Mouse (Mus musculus) liver (tissue): ENCODE results near the gene Pcnx2.
A peak's percentile ranks its signal among the peaks of the same experiment; 100 is the strongest.

ENCODE experiments used
- DNase-seq: peaks from one replicate; pipeline ENCODE4 v3.0.0-alpha.2; 2020; ENCODE audit warnings: mixed read lengths

Gene Pcnx2

GRCm38 (mm10) chr8:125750846-125751245 lies 147.3 kb downstream of the Pcnx2 start:
- no peak for DNase-seq

DNA sequence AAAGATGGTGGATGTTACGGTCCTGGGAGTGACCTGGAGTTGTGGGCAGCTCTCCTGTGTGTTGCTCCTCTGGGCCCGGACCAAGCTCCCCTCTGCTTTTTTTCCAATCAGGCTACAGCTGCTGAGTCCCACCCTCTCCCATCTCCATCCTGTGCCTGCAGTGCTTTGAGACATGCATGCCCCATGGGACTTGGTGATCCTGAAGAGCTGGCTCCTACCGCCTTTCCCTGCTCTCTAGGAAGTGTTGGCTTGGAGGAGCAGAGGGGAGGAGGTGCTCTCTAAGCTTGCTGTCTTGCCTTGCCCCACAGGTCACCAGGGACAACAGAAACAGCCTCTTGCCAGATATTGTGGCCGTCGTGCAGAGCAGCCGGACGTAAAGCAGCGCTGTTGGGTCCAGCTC lies 150.7 kb downstream of the Pcnx2 start:
- no peak for DNase-seq

DNA sequence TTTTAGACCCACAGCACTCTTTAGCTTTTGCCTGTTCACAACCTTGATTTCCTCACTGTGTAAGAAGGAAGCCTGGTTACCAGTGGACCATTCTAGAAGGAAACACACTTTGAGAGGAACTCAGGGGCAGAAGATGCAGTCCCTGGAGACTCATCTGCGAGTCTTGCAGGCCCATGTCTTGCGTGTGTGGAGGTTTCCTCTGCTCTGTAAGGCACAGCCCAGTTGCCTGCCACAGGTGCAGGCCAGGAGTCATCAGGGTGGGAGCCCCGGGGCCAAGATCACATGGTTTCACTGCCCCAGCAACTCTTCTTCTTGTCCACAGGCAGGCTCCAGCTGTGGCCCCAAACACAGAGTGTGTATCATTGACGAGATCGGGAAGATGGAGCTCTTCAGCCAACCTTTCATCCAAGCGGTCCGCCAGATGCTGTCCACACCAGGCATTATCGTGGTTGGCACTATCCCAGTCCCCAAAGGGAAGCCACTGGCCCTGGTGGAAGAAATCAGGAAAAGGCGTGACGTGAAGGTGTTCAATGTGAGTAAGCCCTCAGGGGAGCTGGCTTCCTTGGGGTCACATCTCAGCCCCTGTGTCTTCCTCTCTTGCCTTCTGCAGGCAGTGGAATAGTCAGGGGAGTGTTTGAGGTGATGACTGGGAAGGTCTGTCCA lies 153.1 kb downstream of the Pcnx2 start:
- no peak for DNase-seq

DNA sequence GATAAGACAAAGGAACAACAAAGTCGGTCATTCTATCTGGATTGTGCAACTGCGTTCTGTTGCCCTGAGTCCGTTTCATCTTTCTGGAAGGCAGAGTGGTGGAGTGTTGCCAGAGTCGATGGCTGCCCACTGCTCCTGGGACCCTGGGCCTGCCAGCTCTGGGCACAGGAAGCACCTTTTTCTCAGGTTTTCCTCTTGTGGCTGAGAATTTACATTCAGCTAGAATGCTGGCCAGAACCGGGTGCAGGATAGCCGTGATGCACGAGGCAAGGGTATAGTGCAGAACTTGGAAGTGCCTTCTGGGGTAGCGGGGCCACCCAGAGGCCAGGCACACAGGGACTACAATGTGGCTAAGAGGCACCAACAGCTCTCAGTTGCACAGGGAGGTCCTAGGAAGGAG lies 155.7 kb downstream of the Pcnx2 start:
- DNase-seq: no peak

DNA sequence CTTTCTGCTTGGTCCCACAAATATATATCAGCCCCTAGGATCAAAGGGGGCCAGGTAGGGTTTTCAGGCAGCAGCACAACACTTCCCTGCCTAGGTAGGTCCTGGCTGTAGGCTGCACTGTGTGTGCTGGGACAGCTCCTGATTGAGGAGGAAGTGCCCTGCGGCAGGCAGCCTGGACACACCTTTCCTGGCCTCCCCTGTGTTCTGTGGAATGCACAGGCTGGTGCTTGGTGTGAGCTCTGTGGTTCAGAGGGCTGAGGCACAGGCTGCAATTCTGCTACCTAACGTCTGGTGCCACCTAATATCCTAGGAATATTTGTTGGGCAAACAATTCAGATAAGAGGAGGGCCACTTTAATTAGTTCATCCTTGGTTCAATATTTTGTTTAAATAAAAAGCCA lies 156.3 kb downstream of the Pcnx2 start:
- no peak for DNase-seq

GRCm38 (mm10) chr8:125741377-125741776 lies 156.7 kb downstream of the Pcnx2 start:
- DNase-seq: no peak

DNA sequence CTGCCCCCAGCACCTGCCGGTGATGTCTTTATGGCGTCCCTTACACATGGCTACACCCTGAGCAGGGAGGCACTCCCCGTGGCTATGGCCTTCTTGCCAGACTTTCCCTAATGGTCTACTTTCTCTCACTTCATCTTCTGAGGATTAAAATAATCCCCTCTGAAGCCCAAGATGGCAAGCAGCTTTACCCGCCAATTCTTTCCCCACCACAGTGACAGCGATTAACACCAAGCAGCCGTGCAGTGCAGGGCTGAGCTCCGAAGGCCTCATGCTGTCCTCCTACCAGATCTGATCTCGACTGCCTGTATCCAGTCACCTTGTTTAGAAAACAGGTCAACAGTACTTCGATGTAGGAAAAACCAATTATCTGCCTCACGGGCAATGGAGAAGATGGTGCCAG lies 157.5 kb downstream of the Pcnx2 start:
- DNase-seq: no peak

DNA sequence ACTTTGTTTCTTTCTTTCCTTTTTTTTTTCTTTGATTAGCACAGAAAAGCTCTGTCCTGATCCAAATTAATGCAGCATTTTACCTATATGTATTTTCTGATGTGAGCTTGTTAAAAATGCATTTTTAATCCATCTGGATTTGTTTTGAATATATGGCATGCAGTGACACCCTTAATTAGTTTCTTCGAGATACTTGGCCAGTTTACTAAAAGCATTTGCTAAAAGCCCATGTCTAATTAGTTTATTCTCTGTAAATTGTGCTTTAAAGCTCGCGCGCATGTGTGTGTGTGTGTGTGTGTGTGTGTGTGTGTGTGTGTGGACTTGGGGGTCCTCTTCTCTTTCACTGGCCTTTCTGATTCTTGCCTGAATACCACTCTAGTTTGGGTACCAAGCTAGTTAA lies 159.2 kb downstream of the Pcnx2 start:
- DNase-seq: no peak

DNA sequence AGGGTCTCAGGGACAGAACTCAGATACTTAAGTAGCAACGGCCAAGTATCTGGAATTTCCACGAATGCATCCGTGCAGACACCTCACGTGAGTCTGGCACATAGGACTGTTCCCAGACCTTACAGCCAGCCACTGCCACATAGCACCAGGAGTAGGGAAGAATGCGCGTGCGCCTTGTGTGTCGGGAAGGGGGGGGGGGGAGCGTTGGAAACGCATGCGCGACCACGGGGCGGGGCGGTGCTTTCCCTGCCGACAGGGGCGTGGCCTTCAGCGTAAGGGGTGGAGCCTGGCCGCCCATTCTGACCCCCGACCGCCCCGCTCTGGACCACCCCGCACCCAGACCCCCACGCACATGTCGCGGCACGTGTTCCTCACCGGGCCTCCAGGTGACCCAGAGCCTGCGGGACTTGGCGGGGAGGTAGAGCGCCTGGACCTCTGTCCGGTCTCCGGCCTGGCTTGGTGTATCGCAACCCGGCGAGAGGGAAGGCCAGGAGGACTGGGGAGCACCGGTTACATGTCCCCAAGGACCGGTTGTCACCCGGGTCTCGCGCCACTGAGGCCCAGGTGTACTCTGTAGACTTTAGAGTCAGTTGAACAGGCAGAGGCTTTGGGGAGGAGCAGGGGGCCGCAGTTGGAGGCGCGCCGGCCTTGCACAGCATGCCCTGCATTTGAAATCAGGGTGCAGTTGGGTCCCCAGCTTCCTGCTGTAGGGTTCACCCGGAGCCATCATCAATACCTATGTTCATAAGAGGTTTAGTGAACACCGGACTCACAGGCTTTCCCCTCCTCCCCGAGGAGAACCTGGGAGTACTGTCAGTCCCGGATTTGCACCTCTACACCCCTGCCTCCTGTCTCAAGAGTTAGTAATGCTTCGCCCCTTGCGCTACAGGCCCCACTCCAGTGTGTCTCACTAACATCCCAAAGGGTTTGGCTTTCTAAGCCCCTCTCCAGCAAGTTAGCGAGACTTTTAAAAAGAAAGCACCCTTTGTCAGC lies 163.9 kb downstream of the Pcnx2 start:
- peak; percentile 90 for DNase-seq

DNA sequence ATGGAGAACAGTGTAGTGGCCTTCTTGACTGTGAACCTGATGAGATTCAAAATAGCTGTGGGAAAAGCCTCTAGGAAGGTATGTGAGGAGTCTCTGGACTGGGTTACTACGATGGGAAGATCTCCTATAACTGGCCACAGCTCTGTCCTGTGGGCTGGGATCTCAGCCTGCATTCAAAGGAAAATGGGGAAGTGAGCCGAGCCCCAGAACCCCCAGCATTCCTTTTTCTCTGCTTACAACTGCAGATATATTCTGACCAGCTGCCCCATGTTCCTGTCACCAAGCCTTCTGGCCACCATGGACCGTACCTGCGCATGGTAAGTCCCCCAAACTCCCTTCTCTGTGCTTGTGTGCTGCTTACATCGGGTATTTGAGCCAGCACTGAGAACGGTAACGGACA lies 168.4 kb downstream of the Pcnx2 start, which contains the start of gene Ntpcr:
Gene Ntpcr, plus strand, starts transcription at position 218 of the 400 bp plus-strand sequence.
- no peak for DNase-seq

- no peak for DNase-seq
These were observed 170.3 kb downstream of the Pcnx2 start for GRCm38 (mm10) chr8:125727797-125728196.

DNA sequence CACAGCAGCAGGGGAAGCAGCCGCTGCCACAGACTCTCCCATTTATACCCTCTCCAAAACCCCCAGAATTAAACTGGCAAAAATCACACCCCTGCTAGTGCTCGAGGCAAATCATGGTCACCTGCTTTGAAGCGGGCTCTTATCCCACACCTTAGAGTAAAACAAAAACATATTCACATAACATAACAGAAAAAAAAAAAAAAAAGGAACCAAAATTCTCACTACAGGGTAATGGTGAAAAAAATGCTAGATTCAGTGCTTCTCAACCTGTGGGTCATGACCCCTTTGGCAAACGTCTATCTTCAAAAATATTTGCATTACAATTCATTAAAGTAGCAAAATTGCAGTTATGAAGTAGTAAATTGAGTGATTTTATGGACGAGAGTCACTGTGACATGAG lies 171.1 kb downstream of the Pcnx2 start:
- no peak for DNase-seq

DNA sequence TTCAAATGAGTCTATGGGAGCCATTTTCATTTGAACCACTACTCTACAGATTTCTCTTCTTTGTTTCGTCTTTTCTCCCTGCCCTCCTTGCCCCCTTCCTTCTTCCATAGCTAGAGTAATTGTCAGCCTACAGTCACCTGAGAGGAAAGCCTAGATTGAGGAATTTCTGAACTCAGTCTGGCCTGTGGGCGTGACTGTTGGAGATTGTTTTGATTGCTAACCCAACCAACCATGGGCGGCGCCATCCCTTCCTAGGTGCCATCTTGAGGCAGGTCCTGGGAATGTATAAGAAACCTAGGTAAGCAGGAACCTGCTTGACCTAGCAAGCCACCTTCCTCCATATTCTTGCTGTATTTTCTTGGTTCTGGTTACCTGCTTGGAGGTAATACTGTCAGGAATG lies 172.0 kb downstream of the Pcnx2 start:
- DNase-seq: no peak

GRCm38 (mm10) chr8:125725037-125725820 lies 172.9 kb downstream of the Pcnx2 start:
- DNase-seq: peak; percentile 26

DNA sequence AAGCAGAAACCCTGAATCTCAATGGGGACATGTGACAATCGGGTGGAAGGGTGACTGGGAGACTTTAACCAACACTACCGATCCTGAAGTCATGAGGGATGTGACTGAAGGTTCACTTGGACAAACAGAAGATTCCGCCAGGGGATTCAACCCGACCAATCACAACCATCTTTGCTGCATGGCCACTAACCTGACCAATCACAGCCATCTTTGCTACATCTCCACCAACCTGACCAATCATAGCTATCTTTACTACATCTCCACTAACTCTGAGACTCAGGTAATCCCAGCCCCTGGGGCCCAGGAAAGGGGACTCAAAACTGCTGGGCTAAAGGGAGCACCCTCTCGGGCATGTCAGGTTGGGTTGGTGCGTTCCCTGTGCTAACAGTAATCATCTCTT lies 174.7 kb downstream of the Pcnx2 start:
- no peak for DNase-seq

- no peak for DNase-seq
These were observed 175.4 kb downstream of the Pcnx2 start for GRCm38 (mm10) chr8:125722675-125723074.

GRCm38 (mm10) chr8:125718914-125719313 lies 179.2 kb downstream of the Pcnx2 start:
- no peak for DNase-seq

DNA sequence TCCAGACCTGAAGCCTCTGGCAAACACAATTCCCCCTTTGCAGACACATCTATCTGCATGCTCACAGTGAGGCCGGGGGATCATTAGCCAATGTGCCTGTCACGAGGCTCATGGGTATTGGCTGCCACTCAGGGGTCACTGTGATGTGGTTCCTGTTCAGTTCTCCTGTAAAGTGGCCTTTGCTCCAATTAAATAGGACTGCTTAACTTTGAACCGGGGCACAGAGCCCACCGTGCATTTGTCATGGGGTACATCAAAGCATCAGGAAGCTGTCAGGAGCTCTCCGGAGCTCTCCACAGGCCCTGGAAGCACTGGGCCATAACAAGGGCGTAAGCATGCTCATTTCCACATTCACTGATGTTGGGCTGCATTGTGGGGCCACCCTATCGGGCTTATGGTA lies 181.5 kb downstream of the Pcnx2 start:
- DNase-seq: no peak

DNA sequence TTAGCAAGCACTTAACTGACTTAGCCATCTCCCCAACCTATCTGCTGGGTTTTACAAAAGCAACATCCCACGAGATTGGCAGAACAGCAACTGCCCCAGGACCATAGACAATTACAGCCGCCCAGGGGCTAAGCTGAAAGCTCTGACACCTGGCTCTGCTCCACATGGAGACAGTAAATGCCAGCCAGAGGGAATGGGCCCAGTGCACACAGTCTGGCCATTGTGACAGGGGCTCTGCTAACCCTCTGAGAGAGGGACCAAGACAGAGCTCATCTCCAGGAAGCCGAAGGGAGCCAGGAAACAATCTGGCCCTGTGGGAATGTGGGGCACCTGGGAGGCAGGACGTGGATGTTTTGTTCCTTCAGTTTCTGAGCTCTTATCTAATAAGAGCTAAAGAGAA lies 181.9 kb downstream of the Pcnx2 start:
- no peak for DNase-seq

DNA sequence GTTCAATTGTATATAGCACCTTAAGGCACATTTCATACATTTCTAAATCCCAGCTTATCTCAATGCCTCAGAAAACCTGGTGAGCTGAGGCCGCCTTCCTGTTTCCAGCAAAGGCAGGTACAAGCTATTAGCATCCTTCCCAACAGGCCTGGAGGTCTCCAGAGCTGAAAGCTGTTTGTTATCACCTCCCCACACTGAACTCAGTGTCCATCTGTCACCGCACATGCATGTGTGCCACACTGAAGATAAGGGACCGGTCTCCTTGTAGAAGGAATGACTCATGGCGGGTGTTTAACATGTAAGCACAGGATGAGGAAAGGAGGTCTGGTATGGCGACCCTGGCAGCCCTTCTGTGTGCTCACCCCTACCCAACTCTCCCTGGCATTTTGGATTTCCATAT lies 186.6 kb downstream of the Pcnx2 start:
- peak; percentile 70 for DNase-seq

DNA sequence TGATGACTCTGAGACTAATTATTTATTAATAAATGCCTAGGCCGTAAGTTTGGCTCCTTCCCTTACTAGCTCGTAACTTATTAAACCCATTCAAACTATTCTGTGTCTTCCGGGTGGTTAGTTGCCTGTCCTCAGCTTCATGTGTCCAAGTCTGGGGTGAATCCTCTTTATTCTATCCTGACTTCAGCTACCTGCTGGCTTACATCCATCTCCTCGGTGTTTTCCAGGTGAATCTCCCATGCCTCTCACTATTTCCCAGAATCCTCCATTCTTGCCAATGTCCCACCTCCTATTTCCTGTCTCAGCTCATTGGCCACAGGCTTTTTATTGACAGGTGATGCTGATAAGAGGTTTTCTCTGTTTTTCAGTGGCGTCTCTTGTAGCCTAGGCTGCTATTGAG lies 188.9 kb downstream of the Pcnx2 start:
- DNase-seq: no peak

DNA sequence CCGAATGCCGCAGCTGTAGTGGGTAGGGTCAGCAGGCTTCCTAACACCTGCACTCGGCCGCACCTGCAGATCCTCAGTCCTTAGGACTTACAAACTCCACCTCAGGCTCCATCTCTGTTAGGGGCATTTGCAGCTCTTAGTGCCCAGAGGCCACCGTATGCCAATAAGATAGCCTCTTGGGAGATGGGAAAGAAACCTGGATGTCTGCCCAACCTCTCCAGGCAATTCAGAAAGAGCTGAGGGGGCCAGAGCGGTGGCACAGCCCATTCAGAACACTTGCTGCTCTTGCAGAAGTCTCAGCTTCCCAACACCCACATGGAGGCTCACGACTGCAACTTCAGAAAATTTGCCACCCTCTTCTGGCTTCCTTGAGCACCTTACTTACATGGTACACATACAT lies 192.3 kb downstream of the Pcnx2 start:
- DNase-seq: no peak

DNA sequence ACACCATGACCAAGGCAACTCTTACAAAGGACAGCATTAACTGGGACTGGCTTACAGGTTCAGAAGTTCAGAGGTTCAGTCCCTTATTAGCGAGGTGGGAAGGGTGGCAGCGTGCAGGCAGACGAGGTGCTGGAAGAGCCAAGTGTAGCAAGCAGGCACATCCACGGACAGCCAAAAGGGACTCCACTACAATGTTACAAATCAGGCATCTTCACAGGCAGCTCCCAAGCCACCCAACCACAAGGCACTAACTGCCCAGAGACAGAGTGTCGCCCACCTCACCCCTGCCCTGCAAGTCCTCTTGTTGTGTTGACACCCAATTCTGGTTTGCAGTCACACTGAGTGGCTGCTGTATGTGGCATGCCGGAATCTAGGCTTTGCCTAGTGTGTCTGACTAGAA lies 193.7 kb downstream of the Pcnx2 start:
- no peak for DNase-seq
